Mouse (Mus musculus): Measurements from ENCODE around the gene St3gal3.

St3gal3 gene

GRCm38 (mm10) chr4:117923450-117923849, 211.3 kb downstream of the St3gal3 start:
- no peak for DNase-seq

- DNase-seq: no peak
Observed at GRCm38 (mm10) chr4:117921358-117921757, 213.4 kb downstream of the St3gal3 start.

- DNase-seq: no peak
Observed at GRCm38 (mm10) chr4:117918762-117919161, 216.0 kb downstream of the St3gal3 start.

DNA sequence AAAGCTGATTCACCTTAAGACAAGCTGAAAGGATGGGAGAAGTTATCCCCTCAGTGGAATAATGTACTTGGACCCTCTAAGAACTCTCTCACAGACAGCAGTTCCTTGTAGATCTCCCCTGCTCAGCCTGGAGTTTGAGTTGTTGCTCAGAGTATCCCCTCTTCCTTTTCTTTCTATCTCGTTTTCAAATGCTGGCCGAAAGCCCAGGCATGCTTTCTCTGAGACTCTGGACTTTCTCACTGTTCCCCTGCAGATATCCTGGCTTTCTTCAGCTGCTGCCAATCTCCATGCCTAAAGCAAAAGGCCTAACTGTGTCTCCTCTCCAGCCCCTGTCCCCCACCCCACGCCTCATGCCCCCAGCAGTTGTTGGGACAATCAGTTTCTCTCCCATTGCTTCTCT, 216.5 kb downstream of the St3gal3 start:
- DNase-seq: peak; percentile 24 to 43

- DNase-seq: no peak
Observed at GRCm38 (mm10) chr4:117917847-117918246, 216.9 kb downstream of the St3gal3 start.

- no peak for DNase-seq
Observed at GRCm38 (mm10) chr4:117917402-117917801, 217.3 kb downstream of the St3gal3 start.

DNA sequence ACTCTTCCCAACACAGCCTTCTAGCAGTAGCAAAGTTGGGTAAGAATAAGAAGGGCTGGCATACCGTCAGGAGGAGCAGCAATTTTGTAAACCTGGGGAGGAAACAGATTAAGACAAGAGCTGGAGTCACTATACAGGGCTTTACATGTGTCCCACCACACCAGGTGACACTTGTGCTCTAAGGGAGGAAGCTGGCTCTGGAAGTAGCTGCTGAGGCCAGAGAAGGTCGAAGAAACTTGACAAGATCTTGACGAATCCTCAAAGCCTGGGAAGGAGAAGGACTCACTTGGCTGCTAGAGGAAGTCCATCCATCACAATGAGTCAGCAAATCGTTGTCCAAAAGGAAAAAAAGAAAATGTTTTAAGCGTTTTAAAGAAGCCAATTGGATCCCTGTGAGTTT, 218.3 kb downstream of the St3gal3 start:
- no peak for DNase-seq

DNA sequence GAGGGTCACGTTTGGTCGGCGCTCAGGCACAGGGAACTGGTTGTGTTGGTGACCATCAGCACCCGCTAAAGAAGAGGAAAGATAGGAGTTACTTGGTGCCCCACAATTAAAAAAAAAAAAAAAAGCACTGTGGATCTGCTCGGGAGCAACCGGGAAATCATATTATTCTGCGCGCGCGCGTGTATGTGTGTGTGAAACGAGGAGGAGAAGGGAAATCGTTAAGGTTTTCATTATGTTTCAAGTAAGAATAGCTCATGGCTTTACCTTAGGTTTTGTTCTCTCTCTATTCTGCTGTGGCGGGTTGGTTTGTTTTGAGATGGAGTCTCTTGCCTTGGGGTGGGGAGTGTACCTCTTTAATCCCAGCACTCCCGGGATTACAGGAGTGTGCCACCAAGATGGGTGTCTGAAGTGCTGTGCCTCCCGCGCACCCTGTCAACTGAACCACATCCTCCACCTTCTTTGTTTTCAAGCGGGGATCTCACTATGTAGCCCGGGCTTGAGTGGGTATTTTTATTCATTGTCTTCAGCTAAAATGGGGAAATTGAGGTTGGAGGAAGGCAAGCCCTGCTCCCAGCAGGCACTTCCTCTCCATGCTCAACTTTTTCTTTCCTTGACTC, 219.1 kb downstream of the St3gal3 start:
- no peak for DNase-seq

DNA sequence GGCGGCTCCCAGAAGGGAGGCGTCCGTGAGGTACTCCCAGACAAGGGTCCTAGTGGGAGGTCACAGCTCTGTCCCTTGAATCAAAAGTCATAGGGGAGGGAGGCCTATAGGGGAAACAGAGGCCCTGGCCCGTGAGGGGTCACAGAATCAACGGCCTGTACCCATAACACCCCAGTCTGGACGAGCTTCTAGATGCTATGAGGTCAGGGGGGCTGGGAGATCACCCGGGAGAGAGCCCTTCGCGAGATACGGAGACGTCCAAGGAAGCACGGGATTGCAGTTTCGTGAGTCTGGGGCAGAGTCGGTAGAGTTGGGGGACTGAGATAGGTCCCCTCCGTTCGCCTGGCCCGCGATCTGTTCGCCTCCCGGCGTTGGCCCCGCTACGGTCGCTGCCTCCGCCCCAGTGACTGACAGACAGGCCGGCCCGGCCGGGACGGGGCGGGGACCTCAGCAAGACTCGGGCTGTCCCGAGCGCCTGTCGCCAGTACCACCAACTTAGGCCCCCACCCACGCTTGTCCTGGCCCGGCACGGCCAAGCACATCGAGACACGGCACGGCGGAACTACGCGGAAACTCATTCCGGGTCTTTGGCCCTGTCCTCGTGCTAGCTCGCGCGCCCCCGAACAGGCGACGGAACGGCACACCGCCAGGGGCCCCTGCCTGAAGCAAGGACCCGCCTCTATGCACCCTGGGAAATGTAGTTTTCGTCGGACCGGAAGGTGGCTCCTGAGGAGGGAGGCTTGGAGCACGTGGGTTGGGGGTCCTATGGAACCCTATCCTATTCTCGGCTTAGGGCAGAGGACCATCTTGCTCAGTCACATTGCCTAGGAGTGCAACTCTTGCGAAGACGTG, 219.9 kb downstream of the St3gal3 start, which contains the start of gene Ipo13:
Ipo13 (minus strand) TSS at position 409 of the 852 bp plus-strand sequence.
- peak; percentile 90 for DNase-seq

- no peak for DNase-seq
Observed at GRCm38 (mm10) chr4:117914031-117914430, 220.7 kb downstream of the St3gal3 start.

GRCm38 (mm10) chr4:117913421-117913820, 221.3 kb downstream of the St3gal3 start:
- peak; percentile 70 to 77 for DNase-seq

DNA sequence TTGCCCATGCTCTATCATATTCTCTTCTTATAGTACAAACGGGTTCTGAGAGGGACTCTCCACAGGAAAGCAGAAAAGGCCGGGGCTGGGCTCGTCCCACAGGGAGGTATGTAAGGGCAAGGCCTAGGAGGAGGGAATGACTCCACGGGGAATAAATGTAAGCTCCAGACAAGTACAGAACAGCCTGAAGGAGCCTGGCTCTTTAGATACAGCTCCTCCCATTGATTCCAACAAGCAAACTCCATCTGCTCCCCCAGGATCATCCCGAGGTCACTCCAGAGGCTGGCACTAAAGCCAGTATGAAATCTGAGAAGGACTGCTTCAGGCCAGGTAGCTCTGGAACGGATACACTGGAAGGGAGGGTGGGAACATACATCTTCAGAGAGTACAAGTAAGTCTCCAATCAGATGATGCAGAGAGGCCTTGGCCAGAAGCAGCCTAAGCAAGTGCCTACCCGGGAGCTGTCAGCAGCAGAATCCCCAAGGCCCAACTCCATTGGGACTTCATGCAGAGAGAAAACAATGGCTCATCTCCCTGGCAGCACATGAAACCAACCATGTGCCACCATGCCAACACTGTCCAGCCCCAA, 221.9 kb downstream of the St3gal3 start:
- no peak for DNase-seq

- DNase-seq: no peak
Observed at GRCm38 (mm10) chr4:117912131-117912561, 222.6 kb downstream of the St3gal3 start.

- DNase-seq: no peak
Observed at GRCm38 (mm10) chr4:117908834-117909453, 225.8 kb downstream of the St3gal3 start.

- DNase-seq: no peak
Observed at GRCm38 (mm10) chr4:117906196-117906595, 228.5 kb downstream of the St3gal3 start.

DNA sequence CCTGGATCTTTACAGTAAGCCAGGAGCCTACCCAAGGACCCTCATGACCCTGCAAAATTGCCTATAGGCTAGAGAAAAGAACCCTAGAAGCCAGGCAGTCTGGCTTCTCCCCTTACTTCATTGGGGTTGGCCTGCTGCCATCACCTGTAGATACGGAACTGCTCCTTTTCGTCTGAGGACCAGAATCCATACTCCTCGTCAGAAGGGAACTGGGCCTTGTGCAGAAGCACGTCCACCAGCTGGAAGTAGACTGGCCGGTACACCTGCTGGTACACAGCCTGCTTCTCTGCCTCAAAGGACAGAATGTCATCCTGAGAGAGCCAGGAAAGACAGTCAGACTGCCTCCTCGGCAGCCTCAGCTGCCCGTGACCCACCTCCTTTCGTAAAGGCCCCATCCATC, 230.0 kb downstream of the St3gal3 start:
- DNase-seq: no peak

GRCm38 (mm10) chr4:117904094-117904493, 230.6 kb downstream of the St3gal3 start:
- no peak for DNase-seq

DNA sequence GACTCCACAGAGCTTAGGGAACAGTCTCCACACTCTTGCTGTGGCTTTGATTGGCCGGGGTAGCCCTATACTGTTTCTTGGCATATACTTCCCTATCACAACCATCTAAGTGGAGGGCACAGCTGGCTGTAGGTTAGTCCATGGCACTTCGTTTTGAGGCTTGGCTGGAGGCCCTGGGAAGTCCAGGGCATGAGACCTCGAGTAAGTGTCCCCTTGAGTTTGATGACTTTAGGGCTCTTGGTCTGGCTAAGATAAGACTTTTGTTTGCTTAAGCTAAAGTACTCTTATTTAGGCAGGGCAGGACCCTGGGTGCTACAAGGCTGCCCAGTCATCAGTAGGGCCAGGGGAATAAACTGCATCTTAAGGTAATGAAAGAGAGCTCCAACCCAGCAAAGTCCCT, 236.6 kb downstream of the St3gal3 start:
- no peak for DNase-seq

DNA sequence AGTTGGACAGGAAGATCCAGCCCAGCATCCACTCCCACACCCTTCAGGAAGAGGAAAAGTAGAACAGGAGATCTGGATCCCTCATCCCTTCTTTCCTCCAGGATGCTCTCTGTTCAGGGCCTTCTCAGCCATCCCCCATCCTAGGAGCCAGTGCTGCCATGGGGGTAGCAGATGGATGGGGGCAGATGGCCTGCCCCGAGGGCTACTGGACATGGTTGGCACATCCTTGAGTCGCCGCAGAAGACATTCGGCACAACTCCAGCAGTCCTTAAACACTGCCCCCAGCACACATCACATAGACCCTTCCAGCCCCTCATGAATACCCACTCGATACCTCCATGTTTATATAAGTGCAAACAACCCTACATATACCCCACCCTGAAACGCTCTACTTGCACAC, 238.7 kb downstream of the St3gal3 start:
- DNase-seq: no peak

- DNase-seq: no peak
Observed at GRCm38 (mm10) chr4:117895339-117895738, 239.4 kb downstream of the St3gal3 start.

DNA sequence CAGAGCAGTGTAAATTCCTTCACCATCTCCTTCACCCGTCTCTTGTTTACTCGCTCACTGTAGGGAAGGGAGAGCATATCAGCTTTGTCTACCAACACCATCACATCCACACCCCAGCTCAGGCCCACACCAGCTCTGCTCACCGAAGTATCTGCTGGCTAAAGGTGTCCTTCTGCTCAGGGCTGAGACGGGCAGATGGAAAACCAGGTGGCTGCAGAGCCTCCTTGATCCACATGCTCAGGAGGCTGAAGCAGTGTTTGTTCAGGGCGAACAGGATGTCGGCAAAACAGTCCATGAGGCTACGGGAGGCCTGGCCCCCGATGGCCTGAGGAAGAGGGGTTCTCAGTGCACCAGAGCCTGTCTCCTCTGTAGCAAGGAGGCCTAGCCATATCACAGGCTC, 240.1 kb downstream of the St3gal3 start:
- DNase-seq: no peak

GRCm38 (mm10) chr4:117893376-117893775, 241.3 kb downstream of the St3gal3 start:
- DNase-seq: peak in 1 of 2 experiments; percentile 62

- peak; percentile 87 for DNase-seq
Observed at GRCm38 (mm10) chr4:117891738-117892161, 243.0 kb downstream of the St3gal3 start, which contains the start of gene Dph2. Dph2 (minus strand) TSS chr4:117892032.
